Mouse (Mus musculus): ENCODE data around the gene Tdrkh.

Tdrkh gene

DNA sequence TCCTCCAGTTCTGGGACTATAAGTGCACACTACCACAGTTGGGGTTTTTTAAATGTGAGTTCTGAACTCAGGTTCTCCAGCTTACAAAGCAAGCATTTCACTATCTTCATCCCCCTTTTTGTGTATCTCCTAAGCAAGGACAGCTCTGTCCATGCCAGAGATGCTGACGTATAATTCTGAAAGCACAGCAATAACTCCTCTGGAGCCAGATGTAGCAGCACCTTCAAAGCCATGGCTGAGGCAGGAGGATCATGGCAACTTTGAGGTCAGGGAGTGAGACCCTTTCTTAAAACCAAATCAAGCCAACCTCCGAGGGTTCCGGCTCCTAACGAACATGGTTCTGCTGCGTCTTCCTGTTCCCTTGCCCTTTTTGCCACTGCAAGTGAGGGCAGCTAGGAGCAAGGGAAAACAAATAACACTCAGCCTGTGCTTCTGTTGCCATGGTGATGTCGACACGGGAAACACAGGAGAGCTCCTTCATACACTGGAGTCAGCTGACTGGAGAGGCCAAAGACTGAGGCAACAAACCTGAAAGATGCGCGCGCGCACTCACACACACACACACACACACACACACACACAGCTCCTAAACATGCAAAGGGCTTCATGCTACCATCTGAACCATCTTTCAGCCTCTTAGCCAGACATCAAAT, 51.0 kb downstream of the Tdrkh start:
- no peaks in the 10 kb centered on the region for H3K36me3 ChIP-seq (ENCODE audit: control insufficient read depth, insufficient read depth, low read length, poor library complexity, severe bottlenecking)
- no peak for DNase-seq (ENCODE audit: low read depth, low spot score)
- H3K27me3 ChIP-seq (ENCODE audit: control insufficient read depth, insufficient read depth, low read length, poor library complexity, severe bottlenecking), result no peaks in the 10 kb centered on the region

DNA sequence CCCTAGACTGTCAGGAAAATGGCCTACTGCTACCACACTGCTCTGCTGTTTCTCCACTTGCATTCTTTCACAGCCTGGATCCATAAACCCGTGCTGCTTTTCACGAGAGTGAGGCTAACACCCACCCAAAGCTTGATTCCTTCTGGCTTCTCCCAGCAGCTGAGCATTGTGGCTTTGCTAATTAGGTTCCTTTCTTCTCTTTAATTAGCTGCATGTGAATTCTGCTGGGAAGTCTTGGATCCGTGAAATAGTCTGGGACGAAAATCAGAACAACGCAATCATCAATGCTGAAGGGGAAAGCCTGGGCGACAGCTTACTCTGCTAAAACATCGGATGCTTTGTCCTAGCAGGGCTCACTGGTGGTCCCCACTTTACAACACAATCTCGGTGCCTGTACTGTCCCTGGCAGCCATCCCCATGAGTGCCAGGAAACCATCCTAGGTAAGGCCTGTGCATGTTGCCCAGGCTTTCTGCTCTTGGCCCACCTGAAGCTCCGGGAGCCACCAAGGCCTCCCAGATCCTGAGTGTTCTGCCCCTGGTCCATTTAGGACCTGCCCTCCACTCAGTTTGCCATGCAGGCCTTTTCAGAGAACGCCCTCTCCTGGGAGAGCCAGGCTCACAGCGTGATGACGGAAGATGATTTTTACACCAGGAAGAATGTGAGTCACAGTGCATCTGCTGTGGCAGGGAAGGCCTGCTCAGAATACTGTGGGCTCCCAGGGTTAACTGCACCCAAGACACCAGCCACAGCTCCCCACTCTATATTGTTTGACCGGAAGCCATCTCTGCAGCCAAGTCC, 52.8 kb downstream of the Tdrkh start:
- Histone ChIP-seq H3K27me3 (ENCODE audit: control insufficient read depth, insufficient read depth, low read length, poor library complexity, severe bottlenecking) (no peaks in the 10 kb centered on the region), H3K36me3 (ENCODE audit: control insufficient read depth, insufficient read depth, low read length, poor library complexity, severe bottlenecking) (no peaks in the 10 kb centered on the region)
- DNase-seq (ENCODE audit: low read depth, low spot score), result no peak

DNA sequence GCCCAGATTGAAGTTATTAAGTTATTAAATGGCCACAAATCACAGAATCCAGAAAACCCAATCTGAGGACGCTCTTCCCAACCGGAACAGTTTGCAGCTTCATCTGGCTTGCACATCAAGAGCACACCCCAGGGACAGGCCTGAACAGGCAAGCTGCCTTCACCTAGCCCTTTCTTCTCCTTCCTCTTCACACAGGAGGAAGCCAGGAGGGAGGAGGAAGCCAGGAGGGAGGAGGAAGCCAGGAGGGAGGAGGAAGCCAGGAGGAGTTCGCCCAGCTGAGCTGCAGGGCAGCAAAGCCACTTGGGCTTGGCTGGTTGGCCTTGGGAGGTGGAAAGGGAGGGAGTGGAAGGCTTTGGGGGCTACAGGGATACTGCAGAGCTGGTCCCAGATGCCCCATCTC, 55.9 kb downstream of the Tdrkh start:
- H3K36me3 ChIP-seq (ENCODE audit: control insufficient read depth, insufficient read depth, low read length, poor library complexity, severe bottlenecking), result no peaks in the 10 kb centered on the region
- H3K27me3 ChIP-seq (ENCODE audit: control insufficient read depth, insufficient read depth, low read length, poor library complexity, severe bottlenecking), result no peaks in the 10 kb centered on the region
- no peak for DNase-seq (ENCODE audit: low read depth, low spot score)

DNA sequence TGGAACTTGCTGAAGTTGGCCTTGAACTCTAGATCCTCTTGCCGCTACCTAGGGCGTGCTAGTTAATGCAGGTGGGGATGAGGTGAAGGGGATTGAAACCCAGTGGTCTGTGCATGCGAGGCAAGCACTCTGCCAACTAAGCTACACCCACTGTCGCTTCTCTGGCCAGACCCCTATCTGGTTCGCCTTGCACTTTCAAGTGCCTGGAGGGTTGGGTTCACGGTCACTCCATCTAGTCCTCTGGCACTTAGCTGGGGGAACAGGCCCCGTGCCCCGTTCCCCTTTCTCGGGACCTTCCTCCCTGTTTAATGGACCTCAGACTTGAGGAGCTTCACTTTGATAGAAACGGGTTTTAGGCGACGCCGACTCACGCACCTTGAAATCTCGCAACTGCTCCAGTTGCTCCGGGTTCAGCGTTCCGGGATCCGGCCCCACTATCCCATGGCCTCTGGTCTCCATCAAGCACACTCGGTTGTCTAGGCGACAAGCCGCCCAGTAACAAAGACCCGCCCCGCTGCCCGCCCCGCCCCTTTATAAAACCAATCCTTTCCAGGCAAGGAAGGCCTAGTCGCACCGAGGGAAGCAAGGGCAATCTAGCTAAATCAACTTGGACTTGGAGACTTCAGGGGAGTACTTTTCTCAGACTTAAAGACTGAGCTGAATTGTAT, 59.5 kb downstream of the Tdrkh start:
- DNase-seq (ENCODE audit: low read depth, low spot score), result no peak
- Histone ChIP-seq H3K27me3 (ENCODE audit: control insufficient read depth, insufficient read depth, low read length, poor library complexity, severe bottlenecking) (no peaks in the 10 kb centered on the region), H3K36me3 (ENCODE audit: control insufficient read depth, insufficient read depth, low read length, poor library complexity, severe bottlenecking) (no peaks in the 10 kb centered on the region)

DNA sequence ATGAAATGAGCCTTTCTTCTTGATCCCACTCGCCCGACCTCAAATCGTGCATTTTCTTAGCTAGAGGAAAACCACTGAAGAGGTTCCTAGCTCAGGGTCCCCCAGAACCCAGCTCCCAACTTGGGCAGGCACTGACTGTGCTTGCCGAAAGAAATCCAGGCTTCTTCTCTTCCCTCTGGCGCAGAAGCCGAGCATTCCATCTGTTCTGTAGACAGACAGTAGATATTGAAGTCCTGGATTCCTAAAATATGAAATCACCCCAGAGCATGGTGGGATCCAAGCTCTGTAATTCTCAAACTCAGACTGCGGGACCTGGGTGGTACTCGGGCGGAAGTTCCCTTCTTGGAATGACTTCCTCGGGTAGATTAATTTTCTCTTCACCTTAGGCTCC, 60.0 kb downstream of the Tdrkh start:
- no peak for DNase-seq (ENCODE audit: low read depth, low spot score)
- Histone ChIP-seq H3K27me3 (ENCODE audit: control insufficient read depth, insufficient read depth, low read length, poor library complexity, severe bottlenecking) (no peaks in the 10 kb centered on the region; the same call in 1 of the 2 replicates), H3K36me3 (ENCODE audit: control insufficient read depth, insufficient read depth, low read length, poor library complexity, severe bottlenecking) (no peaks in the 10 kb centered on the region)

DNA sequence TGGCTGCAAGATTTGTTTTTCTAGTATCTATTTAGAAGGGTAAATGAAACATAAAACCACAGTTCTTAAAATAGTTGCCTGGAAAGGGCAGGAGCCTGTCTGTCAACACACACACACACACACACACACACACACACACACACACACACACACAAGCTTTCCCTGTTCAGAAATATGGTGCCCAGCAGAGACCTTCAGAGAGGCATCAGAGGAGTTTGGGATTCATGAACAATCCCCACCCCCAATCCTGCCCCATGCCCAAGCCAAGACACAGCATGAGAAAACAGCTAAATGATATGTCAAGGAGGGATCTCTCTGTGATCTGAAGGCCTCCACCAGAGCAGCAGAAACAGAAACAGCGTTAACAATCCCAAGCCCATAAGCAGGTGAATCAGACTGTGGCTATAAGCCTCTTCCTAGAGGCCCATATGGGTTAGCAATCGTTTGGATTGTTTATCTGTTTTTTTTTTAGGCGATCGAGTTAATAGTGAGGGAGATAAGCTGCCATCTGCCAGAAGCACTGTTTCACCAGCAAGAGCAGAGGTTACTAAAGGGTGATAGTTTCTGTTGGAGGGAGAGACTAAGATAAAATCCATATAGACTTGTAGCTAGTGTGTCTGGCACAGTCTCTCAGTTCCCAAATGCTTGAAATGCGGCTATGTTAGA, 60.6 kb downstream of the Tdrkh start:
- no peaks in the 10 kb centered on the region for H3K36me3 ChIP-seq (ENCODE audit: control insufficient read depth, insufficient read depth, low read length, poor library complexity, severe bottlenecking)
- H3K27me3 ChIP-seq (ENCODE audit: control insufficient read depth, insufficient read depth, low read length, poor library complexity, severe bottlenecking), result no peaks in the 10 kb centered on the region; the same call in 1 of the 2 replicates
- no peak for DNase-seq (ENCODE audit: low read depth, low spot score)

DNA sequence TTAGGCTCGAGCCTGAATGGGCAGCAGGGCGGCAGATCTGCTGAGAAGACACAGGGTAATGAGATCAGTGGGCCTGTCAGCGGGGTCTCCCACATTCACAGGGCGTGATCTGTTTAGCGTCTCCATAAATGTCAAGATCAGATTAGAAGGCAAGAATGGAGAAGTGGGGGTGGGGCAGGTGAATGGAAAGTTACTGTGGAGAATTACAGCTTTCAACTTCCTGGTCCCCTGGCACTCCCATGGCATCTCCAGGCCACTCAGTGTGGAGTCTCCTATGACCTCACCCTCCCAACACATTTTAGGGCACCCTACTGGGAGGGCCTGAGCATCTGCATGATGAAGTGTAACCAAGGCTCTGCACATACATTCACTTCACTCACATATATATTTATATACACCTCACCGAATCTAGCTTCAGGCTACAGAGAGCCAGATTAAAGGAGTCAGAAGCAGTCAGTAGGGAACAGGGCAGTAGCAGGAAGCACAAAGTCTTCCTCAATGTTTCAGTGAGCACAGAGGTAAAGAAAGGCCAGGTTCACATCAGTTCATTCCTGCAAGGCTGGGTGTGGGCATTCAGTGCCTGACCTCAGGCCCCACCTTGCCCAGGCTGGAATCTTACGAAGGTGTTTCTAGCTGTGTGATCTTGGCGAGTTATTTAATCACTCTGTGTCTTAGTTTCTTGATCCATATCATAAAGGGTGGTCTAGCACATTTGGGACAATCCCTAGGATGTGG, 63.4 kb downstream of the Tdrkh start:
- no peaks in the 10 kb centered on the region for H3K36me3 ChIP-seq (ENCODE audit: control insufficient read depth, insufficient read depth, low read length, poor library complexity, severe bottlenecking)
- H3K27me3 ChIP-seq (ENCODE audit: control insufficient read depth, insufficient read depth, low read length, poor library complexity, severe bottlenecking), result no peaks in the 10 kb centered on the region; the same call in 1 of the 2 replicates

DNA sequence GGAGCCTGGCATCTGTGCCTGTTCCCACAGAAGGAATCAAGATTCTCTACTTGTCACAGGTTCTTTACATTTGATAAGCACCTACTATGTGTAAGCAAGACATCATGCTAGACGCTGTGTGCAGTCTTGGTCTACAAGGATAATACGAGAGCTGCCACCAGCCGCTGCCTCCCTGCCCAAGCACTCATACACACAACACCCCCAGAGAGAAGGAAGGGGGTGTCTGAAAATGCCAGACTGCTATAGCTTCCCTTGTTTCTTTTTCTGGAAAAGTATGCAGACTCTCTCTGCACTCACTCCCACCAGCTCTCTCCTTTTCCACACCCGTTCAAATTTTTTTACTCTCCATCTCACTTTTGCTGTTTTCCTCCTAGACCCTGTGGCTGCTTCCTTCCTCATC, 64.4 kb downstream of the Tdrkh start:
- peaks cover under 1% of the 10 kb centered on the region; the same call in 1 of the 2 replicates for H3K27me3 ChIP-seq (ENCODE audit: control insufficient read depth, insufficient read depth, low read length, poor library complexity, severe bottlenecking)
- no peaks in the 10 kb centered on the region for H3K36me3 ChIP-seq (ENCODE audit: control insufficient read depth, insufficient read depth, low read length, poor library complexity, severe bottlenecking)
- DNase-seq (ENCODE audit: low read depth, low spot score), result no peak

More for the DNA sequence above, 63.4 kb downstream of the Tdrkh start:
- DNase-seq (ENCODE audit: low read depth, low spot score), result no peak

DNA sequence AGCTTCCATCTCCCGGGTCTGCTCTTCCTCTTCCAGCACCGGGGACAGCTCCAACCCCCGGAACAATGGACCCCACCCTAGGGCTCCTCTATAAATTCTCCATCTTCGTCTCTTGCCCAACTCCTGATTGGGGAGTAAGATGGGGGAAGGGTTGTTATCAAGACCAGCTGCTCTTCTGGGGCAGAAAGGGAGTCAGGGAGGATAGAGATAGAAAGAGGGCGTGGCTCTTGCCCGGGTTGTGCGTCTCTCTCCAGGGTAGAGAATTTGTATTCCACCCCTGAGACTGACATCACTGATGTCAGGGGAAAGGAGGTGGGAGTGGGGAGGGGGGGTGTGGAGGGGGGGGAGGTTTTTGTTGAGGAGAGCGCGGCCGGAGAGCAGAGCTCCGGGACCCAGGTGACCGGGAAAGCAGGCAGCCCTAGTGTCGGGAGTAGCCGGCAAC, 64.9 kb downstream of the Tdrkh start, which contains the start of gene Celf3:
Celf3 (plus strand) TSS at position 315 of the 442 bp plus-strand sequence.
- Histone ChIP-seq H3K36me3 (ENCODE audit: control insufficient read depth, insufficient read depth, low read length, poor library complexity, severe bottlenecking) (no peaks in the 10 kb centered on the region), H3K27me3 (ENCODE audit: control insufficient read depth, insufficient read depth, low read length, poor library complexity, severe bottlenecking) (peaks cover 1% of the 10 kb centered on the region; the same call in 1 of the 2 replicates)
- no peak for DNase-seq (ENCODE audit: low read depth, low spot score)

DNA sequence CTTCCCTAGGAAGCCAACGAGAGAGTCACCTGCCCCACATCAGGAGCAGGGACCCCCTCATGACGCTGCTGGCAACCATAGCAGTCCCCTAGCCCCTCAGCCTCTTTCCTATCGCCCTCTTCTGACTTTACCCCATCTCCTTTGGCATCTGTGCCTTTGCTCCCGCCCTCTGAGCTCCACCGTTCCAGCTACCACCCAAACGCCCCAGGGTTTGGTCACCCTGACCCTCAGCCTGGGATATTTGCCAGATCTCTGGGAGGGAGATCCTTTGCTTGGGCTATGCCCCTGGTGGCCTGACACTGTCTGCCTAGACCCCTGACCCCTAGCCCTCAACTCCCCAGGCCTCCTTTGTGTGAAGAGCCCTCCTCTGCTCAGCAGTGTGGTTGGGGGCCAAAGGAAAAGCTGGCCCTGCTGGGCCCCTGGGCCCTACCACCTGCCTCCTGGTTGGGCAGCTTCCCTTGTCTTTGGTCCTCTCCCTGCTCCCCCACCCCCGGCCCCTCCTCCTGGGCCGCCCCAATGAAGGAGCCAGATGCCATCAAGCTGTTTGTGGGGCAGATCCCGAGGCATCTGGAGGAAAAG, 65.6 kb downstream of the Tdrkh start:
- no peaks in the 10 kb centered on the region for H3K36me3 ChIP-seq (ENCODE audit: control insufficient read depth, insufficient read depth, low read length, poor library complexity, severe bottlenecking)
- peaks cover 1% of the 10 kb centered on the region; the same call in 1 of the 2 replicates for H3K27me3 ChIP-seq (ENCODE audit: control insufficient read depth, insufficient read depth, low read length, poor library complexity, severe bottlenecking)
- no peak for DNase-seq (ENCODE audit: low read depth, low spot score)

DNA sequence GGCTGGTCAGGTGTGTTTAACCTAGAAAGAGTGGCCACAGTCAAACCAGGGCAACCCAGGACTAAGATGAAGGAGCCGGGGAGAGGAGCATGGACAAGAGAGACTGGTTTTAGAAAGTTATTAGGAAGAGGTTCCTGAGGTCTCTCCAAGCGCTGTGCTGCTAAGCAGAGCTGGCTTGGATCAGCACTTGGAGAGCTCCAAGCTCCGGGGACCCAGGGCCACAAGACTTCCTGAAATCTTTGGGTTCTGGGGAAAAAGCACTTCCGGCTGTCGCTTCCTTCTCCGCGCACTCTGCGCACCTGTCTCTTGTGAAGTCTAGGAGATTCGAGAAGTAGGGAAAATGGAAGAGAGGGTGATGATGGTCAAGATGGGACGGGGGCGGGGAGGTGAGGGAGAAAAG, 66.5 kb downstream of the Tdrkh start:
- no peak for DNase-seq (ENCODE audit: low read depth, low spot score)
- H3K27me3 ChIP-seq (ENCODE audit: control insufficient read depth, insufficient read depth, low read length, poor library complexity, severe bottlenecking), result peaks cover 1% of the 10 kb centered on the region; the same call in 1 of the 2 replicates
- H3K36me3 ChIP-seq (ENCODE audit: control insufficient read depth, insufficient read depth, low read length, poor library complexity, severe bottlenecking), result no peaks in the 10 kb centered on the region

DNA sequence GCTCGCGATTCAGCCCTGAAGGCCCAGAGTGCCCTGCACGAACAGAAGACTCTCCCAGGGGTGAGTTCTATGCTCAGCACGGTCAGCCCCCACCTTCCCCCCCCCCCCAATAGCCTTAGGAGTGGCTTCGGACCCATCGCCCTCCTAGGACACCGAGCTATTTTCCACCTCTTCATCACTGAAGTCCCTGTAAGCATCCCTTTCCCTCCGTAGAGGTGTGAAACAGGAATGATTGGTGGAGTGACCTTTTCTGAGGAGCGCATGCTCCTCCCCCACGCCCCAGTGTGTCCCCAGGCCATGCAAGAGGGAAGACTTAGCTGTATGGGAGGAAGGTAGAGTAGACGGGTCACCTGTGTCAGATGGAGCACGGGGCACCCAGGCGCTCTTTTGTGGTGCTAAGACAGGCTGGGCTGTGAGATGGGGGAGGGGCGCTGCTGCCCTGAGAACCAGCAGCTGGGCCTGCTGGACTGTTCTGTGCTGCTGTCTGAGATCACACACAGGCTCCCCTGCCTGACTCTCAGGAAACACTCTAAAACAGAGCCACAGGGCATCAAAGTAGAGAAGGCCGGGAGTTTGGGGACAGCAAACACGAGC, 67.3 kb downstream of the Tdrkh start, which contains the start of gene Riiad1:
Riiad1 (minus strand) TSS at position 51 of the 594 bp plus-strand sequence.
- Histone ChIP-seq H3K27me3 (ENCODE audit: control insufficient read depth, insufficient read depth, low read length, poor library complexity, severe bottlenecking) (peaks cover 1% of the 10 kb centered on the region; the same call in 1 of the 2 replicates), H3K36me3 (ENCODE audit: control insufficient read depth, insufficient read depth, low read length, poor library complexity, severe bottlenecking) (no peaks in the 10 kb centered on the region)
- no peak for DNase-seq (ENCODE audit: low read depth, low spot score)

DNA sequence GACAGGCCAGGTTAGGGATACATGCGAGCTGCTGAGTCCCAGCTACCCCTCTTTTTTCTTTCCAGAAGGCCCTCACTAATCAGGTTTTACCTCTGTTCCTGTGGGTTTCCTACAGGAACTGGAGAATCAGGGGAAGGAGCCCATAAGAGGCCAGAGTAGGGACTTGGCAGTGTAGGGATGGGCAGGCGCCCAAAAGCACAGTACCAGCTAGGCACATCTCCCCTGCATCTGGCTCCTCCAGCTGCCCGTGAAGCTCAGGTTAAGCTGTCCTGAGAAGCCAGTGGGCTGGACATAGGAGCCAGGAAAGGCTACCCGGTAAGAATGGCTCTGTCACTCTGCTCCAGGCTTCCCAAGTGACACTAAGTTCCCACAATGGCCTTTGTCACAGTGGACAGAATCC, 68.4 kb downstream of the Tdrkh start:
- no peaks in the 10 kb centered on the region for H3K36me3 ChIP-seq (ENCODE audit: control insufficient read depth, insufficient read depth, low read length, poor library complexity, severe bottlenecking)
- DNase-seq (ENCODE audit: low read depth, low spot score), result no peak
- H3K27me3 ChIP-seq (ENCODE audit: control insufficient read depth, insufficient read depth, low read length, poor library complexity, severe bottlenecking), result peaks cover 1% of the 10 kb centered on the region; the same call in 1 of the 2 replicates
